Mouse (Mus musculus) retina, embryonic 14.5 days (tissue): ENCODE results near the gene Tmem131l.

Experiments used
- DNase-seq: peaks from one replicate; pipeline ENCODE4 v3.0.0-alpha.2; 2015; ENCODE audit warnings: low spot score

Gene Tmem131l

GRCm38 (mm10) chr3:83859595-83859994, 180.4 kb downstream of the Tmem131l start:
- DNase-seq: no peak

GRCm38 (mm10) chr3:83859071-83859470, 180.9 kb downstream of the Tmem131l start:
- DNase-seq: no peak

GRCm38 (mm10) chr3:83857621-83858020, 182.4 kb downstream of the Tmem131l start:
- DNase-seq: no peak

- DNase-seq: no peak
Measured at GRCm38 (mm10) chr3:83855643-83856042, 184.3 kb downstream of the Tmem131l start.

- no peak for DNase-seq
Measured at GRCm38 (mm10) chr3:83849341-83849740, 190.6 kb downstream of the Tmem131l start.
